Mouse (Mus musculus) embryonic facial prominence, embryonic 10.5 days (tissue): Measurements from ENCODE around the gene Jph3. TPM values are rescaled to one million over a fixed set of nuclear protein-coding genes. Genes with fewer than 3 reads are reported as not detected.
A peak's percentile ranks its signal among the peaks of the same experiment; 100 is the strongest.

Experiments used
- DNase-seq: peaks from one replicate; pipeline ENCODE4 v3.0.0-alpha.2; 2017; ENCODE audit warnings: low spot score
- H3K27ac ChIP-seq: fragments of 300-500 bp; sonication (generic); replicated peaks from 2 replicates; pipeline ENCODE4 v1.5.1; 2016; ENCODE audit warnings: mild to moderate bottlenecking
- H3K27me3 ChIP-seq: fragments of 300-500 bp; sonication (generic); replicated peaks from 2 replicates; pipeline ENCODE4 v1.6.1; 2016; ENCODE audit warnings: low read depth, mild to moderate bottlenecking; ENCODE audit not compliant: poor library complexity, severe bottlenecking
- H3K36me3 ChIP-seq: fragments of 300-500 bp; sonication (generic); replicated peaks from 2 replicates; pipeline ENCODE4 v1.6.1; 2016; ENCODE audit warnings: mild to moderate bottlenecking, moderate library complexity
- H3K4me1 ChIP-seq: fragments of 300-500 bp; sonication (generic); 2 replicates; pipeline ENCODE4 v1.6.1; 2016
- H3K4me3 ChIP-seq: fragments of 300-500 bp; sonication (generic); 2 replicates; pipeline ENCODE4 v1.5.1; 2016; ENCODE audit warnings: mild to moderate bottlenecking, moderate library complexity
- H3K9me3 ChIP-seq: fragments of 300-500 bp; sonication (generic); 2 replicates; pipeline ENCODE4 v1.6.1; 2016; ENCODE audit warnings: mild to moderate bottlenecking
- WGBS: fragments of 180-500 bp; shearing (Covaris S2); methylation state at CpG from one replicate; pipeline ENCODE4 v1.1.7; 2016; 5-methylcytosine and 5-hydroxymethylcytosine counted together
- polyA plus RNA-seq: library from polyadenylated mRNA; unstranded; fragments of >200 nt; fragmentation: Nextera tagmentation; extraction: Ambion mirVana; gene quantifications from 2 replicates; pipeline ENCODE4 v1.2.1, GENCODE M21; 2016

Jph3 gene
- polyA plus RNA-seq, 1 experiment from 2014 or later, result 5.7 TPM

- no peak overlapping the region for H3K27ac ChIP-seq
- DNase-seq, result no peak
- H3K9me3 ChIP-seq, result no peaks in the 10 kb centered on the region
- no peaks in the 10 kb centered on the region for H3K27me3 ChIP-seq
- H3K36me3 ChIP-seq, result peaks cover 74% of the 10 kb centered on the region
- peaks cover 9% of the 10 kb centered on the region; the same call in 1 of the 2 replicates for H3K4me1 ChIP-seq
- H3K4me3 ChIP-seq, result no peak overlapping the region
- 89% methylated on average over 11 of the region's 11 CpGs for WGBS
Observed at GRCm38 (mm10) chr8:121796406-121796805, 67.0 kb downstream of the Jph3 start.

- Histone ChIP-seq H3K4me3 (no peak overlapping the region), H3K36me3 (peaks cover 94% of the 10 kb centered on the region), H3K4me1 (peaks cover 2% of the 10 kb centered on the region; the same call in 1 of the 2 replicates), H3K27ac (no peak overlapping the region), H3K9me3 (no peaks in the 10 kb centered on the region), H3K27me3 (no peaks in the 10 kb centered on the region)
- WGBS, result 92% methylated on average over 6 of the region's 6 CpGs
- no peak for DNase-seq
Observed at GRCm38 (mm10) chr8:121798401-121798800, 69.0 kb downstream of the Jph3 start.

GRCm38 (mm10) chr8:121804829-121805228 lies 75.4 kb downstream of the Jph3 start:
- Histone ChIP-seq H3K4me3 (no peak overlapping the region), H3K27me3 (no peaks in the 10 kb centered on the region), H3K9me3 (no peaks in the 10 kb centered on the region), H3K36me3 (peaks cover 91% of the 10 kb centered on the region), H3K4me1 (no peaks in the 10 kb centered on the region), H3K27ac (no peak overlapping the region)
- no peak for DNase-seq
- 93% methylated on average over 5 of the region's 5 CpGs for WGBS

- Histone ChIP-seq H3K36me3 (peaks cover 90% of the 10 kb centered on the region), H3K4me1 (no peaks in the 10 kb centered on the region), H3K4me3 (no peak overlapping the region), H3K27me3 (no peaks in the 10 kb centered on the region), H3K9me3 (no peaks in the 10 kb centered on the region), H3K27ac (no peak overlapping the region)
- 91% methylated on average over 13 of the region's 13 CpGs for WGBS
- DNase-seq, result no peak
Observed at GRCm38 (mm10) chr8:121806126-121806525, 76.7 kb downstream of the Jph3 start.

- no peaks in the 10 kb centered on the region for H3K9me3 ChIP-seq
- H3K4me1 ChIP-seq, result no peaks in the 10 kb centered on the region
- 78% methylated on average over 11 of the region's 11 CpGs for WGBS
- H3K36me3 ChIP-seq, result peaks cover 90% of the 10 kb centered on the region
- no peak overlapping the region for H3K4me3 ChIP-seq
- H3K27ac ChIP-seq, result no peak overlapping the region
- H3K27me3 ChIP-seq, result no peaks in the 10 kb centered on the region
- DNase-seq, result no peak
Observed at GRCm38 (mm10) chr8:121808032-121808431, 78.6 kb downstream of the Jph3 start.

GRCm38 (mm10) chr8:121809524-121810155 lies 80.2 kb downstream of the Jph3 start:
- peaks cover 91% of the 10 kb centered on the region for H3K36me3 ChIP-seq
- DNase-seq, result no peak
- no peak overlapping the region for H3K4me3 ChIP-seq
- no peaks in the 10 kb centered on the region for H3K27me3 ChIP-seq
- H3K27ac ChIP-seq, result no peak overlapping the region
- no peaks in the 10 kb centered on the region for H3K9me3 ChIP-seq
- 93% methylated on average over 11 of the region's 11 CpGs for WGBS
- no peaks in the 10 kb centered on the region for H3K4me1 ChIP-seq

GRCm38 (mm10) chr8:121811502-121811901 lies 82.1 kb downstream of the Jph3 start:
- Histone ChIP-seq H3K36me3 (peaks cover 91% of the 10 kb centered on the region), H3K4me1 (no peaks in the 10 kb centered on the region), H3K9me3 (no peaks in the 10 kb centered on the region), H3K27me3 (no peaks in the 10 kb centered on the region), H3K27ac (no peak overlapping the region), H3K4me3 (no peak overlapping the region)
- DNase-seq, result no peak
- WGBS, result 95% methylated on average over 3 of the region's 3 CpGs

- Histone ChIP-seq H3K27ac (no peak overlapping the region), H3K27me3 (no peaks in the 10 kb centered on the region), H3K4me1 (no peaks in the 10 kb centered on the region), H3K9me3 (no peaks in the 10 kb centered on the region), H3K36me3 (peaks cover 93% of the 10 kb centered on the region), H3K4me3 (no peak overlapping the region)
- 92% methylated on average over 12 of the region's 12 CpGs for WGBS
- no peak for DNase-seq
Observed at GRCm38 (mm10) chr8:121811931-121812570, 82.6 kb downstream of the Jph3 start.

- Histone ChIP-seq H3K4me1 (no peaks in the 10 kb centered on the region), H3K27ac (no peak overlapping the region), H3K36me3 (peaks cover 78% of the 10 kb centered on the region), H3K9me3 (no peaks in the 10 kb centered on the region), H3K27me3 (no peaks in the 10 kb centered on the region), H3K4me3 (no peak overlapping the region)
- DNase-seq, result no peak
- 79% methylated on average over 7 of the region's 7 CpGs for WGBS
Observed at GRCm38 (mm10) chr8:121818226-121818625, 88.8 kb downstream of the Jph3 start.

GRCm38 (mm10) chr8:121820840-121821239 lies 91.4 kb downstream of the Jph3 start:
- Histone ChIP-seq H3K4me1 (no peaks in the 10 kb centered on the region), H3K4me3 (no peak overlapping the region), H3K27ac (no peak overlapping the region), H3K27me3 (no peaks in the 10 kb centered on the region), H3K9me3 (no peaks in the 10 kb centered on the region), H3K36me3 (peaks cover 52% of the 10 kb centered on the region)
- 91% methylated on average over 6 of the region's 6 CpGs for WGBS
- no peak for DNase-seq

- whole genome bisulfite sequencing, result 87% methylated on average over 11 of the region's 11 CpGs
- Histone ChIP-seq H3K4me3 (no peak overlapping the region), H3K4me1 (no peaks in the 10 kb centered on the region), H3K27ac (no peak overlapping the region), H3K9me3 (no peaks in the 10 kb centered on the region), H3K27me3 (no peaks in the 10 kb centered on the region), H3K36me3 (peaks cover 47% of the 10 kb centered on the region)
- no peak for DNase-seq
Observed at GRCm38 (mm10) chr8:121821320-121821719, 91.9 kb downstream of the Jph3 start.

GRCm38 (mm10) chr8:121821770-121822169 lies 92.3 kb downstream of the Jph3 start:
- Histone ChIP-seq H3K27ac (no peak overlapping the region), H3K9me3 (no peaks in the 10 kb centered on the region), H3K4me3 (no peak overlapping the region), H3K36me3 (peaks cover 42% of the 10 kb centered on the region), H3K27me3 (no peaks in the 10 kb centered on the region), H3K4me1 (no peaks in the 10 kb centered on the region)
- WGBS, result 94% methylated on average over 9 of the region's 9 CpGs
- DNase-seq, result no peak

GRCm38 (mm10) chr8:121827726-121828125 lies 98.3 kb downstream of the Jph3 start:
- WGBS, result 96% methylated on average over 5 of the region's 5 CpGs
- Histone ChIP-seq H3K4me3 (peak overlapping the region; percentile 98; the same call in 1 of the 2 replicates), H3K27ac (no peak overlapping the region), H3K4me1 (peaks cover 20% of the 10 kb centered on the region), H3K27me3 (no peaks in the 10 kb centered on the region), H3K9me3 (no peaks in the 10 kb centered on the region), H3K36me3 (peaks cover 5% of the 10 kb centered on the region)
- DNase-seq, result no peak
